Mouse (Mus musculus) heart, postnatal 0 days (tissue): ENCODE results near the gene Ctdspl. TPM values are rescaled to one million over a fixed set of nuclear protein-coding genes. Genes with fewer than 3 reads are reported as not detected.
A peak's percentile ranks its signal among the peaks of the same experiment; 100 is the strongest.

Source experiments
- ATAC-seq: fragments of 200-750 bp; cut with Nextera tagmentation; 2 replicates; pipeline ENCODE4 v1.8.0; 2017; ENCODE audit warnings: low read depth, moderate number of reproducible peaks, moderate library complexity; ENCODE audit not compliant: insufficient read depth
- DNase-seq: peaks from one replicate; pipeline ENCODE4 v3.0.0-alpha.2; 2016; ENCODE audit warnings: low spot score
- H3K27ac ChIP-seq: fragments of 300-500 bp; sonication (generic); 2 replicates; pipeline ENCODE4 v1.5.1; 2014; ENCODE audit warnings: low read depth, mild to moderate bottlenecking
- H3K27me3 ChIP-seq: fragments of 300-500 bp; sonication (generic); 2 replicates; pipeline ENCODE4 v1.6.1; 2014; ENCODE audit warnings: low read length, mixed read lengths; ENCODE audit not compliant: control insufficient read depth, insufficient read depth
- H3K36me3 ChIP-seq: fragments of 300-500 bp; sonication (generic); replicated peaks from 2 replicates; pipeline ENCODE4 v1.6.1; 2014; ENCODE audit warnings: low read length, mixed read lengths; ENCODE audit not compliant: control insufficient read depth, insufficient read depth
- H3K4me1 ChIP-seq: fragments of 300-500 bp; sonication (generic); 2 replicates; pipeline ENCODE4 v1.6.1; 2014; ENCODE audit warnings: antibody characterized with exemption; ENCODE audit not compliant: control insufficient read depth, insufficient read depth
- H3K4me2 ChIP-seq: fragments of 300-500 bp; sonication (generic); 2 replicates; pipeline ENCODE4 v1.6.1; 2014; ENCODE audit warnings: low read depth, mild to moderate bottlenecking, low read length, moderate library complexity
- H3K4me3 ChIP-seq: fragments of 300-500 bp; sonication (generic); 2 replicates; pipeline ENCODE4 v1.5.1; 2014; ENCODE audit warnings: low read depth, low read length
- H3K9ac ChIP-seq: fragments of 300-500 bp; sonication (generic); replicated peaks from 2 replicates; pipeline ENCODE4 v1.6.1; 2014; ENCODE audit warnings: low read depth, low read length, mixed read lengths
- H3K9me3 ChIP-seq: fragments of 300-500 bp; sonication (generic); replicated peaks from 2 replicates; pipeline ENCODE4 v1.6.1; 2016; ENCODE audit warnings: low read length; ENCODE audit not compliant: control insufficient read depth
- CTCF ChIP-seq: IDR thresholded peaks from 2 replicates; pipeline ENCODE4 v1.5.1; 2016; ENCODE audit warnings: antibody characterized with exemption, control low read depth, low read depth
- EP300 ChIP-seq: IDR thresholded peaks from 2 replicates; pipeline ENCODE4 v1.6.1; 2016; ENCODE audit warnings: antibody characterized with exemption, low read depth
- WGBS: fragments of 180-500 bp; shearing (Covaris S2); extraction: QIAGEN DNeasy Blood & Tissue Kit; methylation state at CpG from one replicate; pipeline ENCODE4 v1.1.7; 2014; 5-methylcytosine and 5-hydroxymethylcytosine counted together
- polyA plus RNA-seq: library from polyadenylated mRNA; unstranded; fragments of >200 nt; fragmentation: Nextera tagmentation; extraction: Ambion mirVana; gene quantifications from 2 replicates; pipeline ENCODE4 v1.2.1, GENCODE M21; 2015
- total RNA-seq: library from RNA; depleted of rRNA; stranded (reverse); fragments of >200 nt; gene quantifications from 2 replicates; pipeline ENCODE4 v1.2.3, GENCODE M21; 2014; ENCODE audit warnings: low replicate concordance

Gene Ctdspl
- total and polyA plus RNA-seq, 2 experiments from 2014 or later: 4.3 to 12.6 TPM

DNA sequence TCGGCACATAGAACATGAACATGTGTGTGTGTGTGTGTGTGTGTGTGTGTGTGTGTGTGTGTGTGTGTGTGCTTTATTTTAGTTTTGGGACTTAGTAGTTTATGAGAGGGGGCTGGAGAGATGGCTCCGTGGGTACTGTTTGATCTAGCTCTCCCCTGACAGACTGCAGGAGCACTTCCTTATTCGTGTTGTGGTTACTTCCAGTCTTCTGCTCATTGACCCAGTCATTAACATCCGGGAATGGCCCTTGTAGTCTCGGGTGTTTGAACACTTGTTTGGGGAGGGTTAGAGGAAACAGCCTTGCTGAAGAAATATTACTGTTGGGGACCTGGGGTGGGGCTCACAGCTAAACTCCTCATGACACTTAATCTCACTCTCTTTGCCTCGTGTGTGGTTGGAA is 73.9 kb downstream of the Ctdspl start:
- no peak for TF ChIP-seq EP300
- no peak for TF ChIP-seq CTCF
- Histone ChIP-seq H3K9ac (no peak overlapping the region), H3K4me2 (no peak overlapping the region), H3K4me1 (peaks cover 27% of the 10 kb centered on the region), H3K36me3 (no peaks in the 10 kb centered on the region), H3K27ac (no peak overlapping the region), H3K27me3 (no peaks in the 10 kb centered on the region), H3K4me3 (no peak overlapping the region), H3K9me3 (no peaks in the 10 kb centered on the region)
- WGBS: 58% methylated on average over 6 of the region's 6 CpGs
- ATAC-seq (no peak), DNase-seq (no peak)

DNA sequence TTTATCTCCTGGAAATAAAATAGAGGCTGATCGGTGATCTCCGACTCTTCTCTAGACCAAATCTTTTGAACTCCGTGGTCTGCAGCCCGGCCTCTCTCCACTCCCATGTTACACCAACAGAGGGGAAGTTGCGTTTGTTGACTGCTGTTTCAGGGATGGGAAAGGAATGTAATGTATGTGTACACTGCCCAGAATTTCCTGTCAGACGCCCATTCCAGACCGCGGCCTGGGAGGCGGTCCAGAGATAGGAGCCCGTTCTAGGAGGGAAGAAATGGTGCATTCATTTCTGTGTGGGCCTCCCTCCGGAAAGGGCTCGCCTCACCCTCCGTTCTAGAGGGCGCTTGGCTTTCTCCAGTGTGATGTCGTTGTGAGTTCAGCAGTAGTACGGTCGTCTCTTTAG is 76.0 kb downstream of the Ctdspl start:
- H3K4me3 ChIP-seq: peak overlapping the region; percentile 3
- TF ChIP-seq CTCF (no peak), EP300 (no peak)

DNA sequence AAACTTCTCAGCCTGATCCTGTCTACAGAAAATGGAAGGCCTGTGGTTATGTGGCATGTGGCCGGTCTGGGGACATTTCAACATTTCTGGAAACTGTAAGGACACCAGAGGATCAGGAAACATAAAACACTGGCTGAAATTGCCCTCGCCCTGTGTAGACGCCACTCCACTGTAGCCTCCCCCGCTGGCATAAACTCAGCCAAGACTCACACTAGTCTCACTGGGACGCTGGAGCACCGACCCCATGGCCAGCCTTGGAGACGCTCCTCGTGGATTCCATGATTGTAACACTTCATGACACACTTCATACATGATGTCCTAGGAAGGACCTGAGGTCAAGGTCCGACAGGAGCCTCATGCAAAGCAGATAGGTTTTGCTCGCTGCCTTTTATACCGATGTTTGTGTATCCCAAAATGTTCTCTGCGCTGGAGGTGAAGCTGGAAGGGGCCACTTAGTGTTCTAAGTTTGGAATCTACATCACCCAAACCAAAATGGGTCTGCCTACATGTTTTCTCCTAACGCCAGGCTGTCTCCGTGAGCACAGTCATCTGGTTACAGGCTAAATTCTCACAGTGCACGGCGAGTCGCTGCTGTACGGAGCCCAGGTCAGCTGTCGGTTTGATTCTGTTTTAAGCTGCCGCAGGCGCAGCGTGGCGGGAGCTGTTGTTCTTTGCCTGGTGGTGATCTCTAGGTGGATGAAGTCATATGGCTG is 77.9 kb downstream of the Ctdspl start:
- Histone ChIP-seq H3K9me3 (no peaks in the 10 kb centered on the region), H3K27me3 (no peaks in the 10 kb centered on the region), H3K36me3 (no peaks in the 10 kb centered on the region), H3K9ac (no peak overlapping the region), H3K4me3 (no peak overlapping the region), H3K27ac (peak overlapping the region; percentile 5), H3K4me2 (peak overlapping the region; percentile 38), H3K4me1 (peaks cover 26% of the 10 kb centered on the region)
- DNase-seq (peak; percentile 44), ATAC-seq (peak; percentile 42; the same call in 1 of the 2 replicates)
- no peak for TF ChIP-seq CTCF
- TF ChIP-seq EP300: no peak
- 42% methylated on average over 23 of the region's 23 CpGs for WGBS

More for the DNA sequence above, 76.0 kb downstream of the Ctdspl start:
- Histone ChIP-seq H3K9ac (no peak overlapping the region), H3K36me3 (no peaks in the 10 kb centered on the region), H3K4me1 (peaks cover 26% of the 10 kb centered on the region), H3K4me2 (peak overlapping the region; percentile 52), H3K27me3 (no peaks in the 10 kb centered on the region), H3K9me3 (no peaks in the 10 kb centered on the region), H3K27ac (peak overlapping the region; percentile 79)
- DNase-seq (peak; percentile 71), ATAC-seq (peak; percentile 76)
- 6% methylated on average over 17 of the region's 17 CpGs for WGBS

DNA sequence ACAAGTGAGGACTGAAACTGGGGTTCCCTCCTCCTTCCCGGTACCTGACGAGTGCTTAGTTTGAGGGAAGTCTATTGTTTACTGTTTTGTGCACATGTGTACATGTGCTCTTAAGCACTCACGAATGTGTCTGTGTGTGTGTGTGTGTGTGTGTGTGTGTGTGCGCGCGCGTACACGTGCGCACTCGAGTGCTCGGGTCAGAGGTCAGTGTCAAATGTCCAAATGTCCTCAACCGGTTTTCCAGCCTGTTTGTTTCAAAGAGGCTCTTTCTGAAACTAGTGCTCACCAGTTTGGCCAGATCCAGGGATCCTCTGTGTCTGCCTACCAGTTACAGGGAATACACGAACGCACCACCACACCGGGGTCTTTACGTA is 78.4 kb downstream of the Ctdspl start:
- 81% methylated on average over 16 of the region's 16 CpGs for WGBS
- no peaks in the 10 kb centered on the region for H3K36me3 ChIP-seq
- H3K9ac ChIP-seq: no peak overlapping the region
- peaks cover 26% of the 10 kb centered on the region for H3K4me1 ChIP-seq
- H3K27ac ChIP-seq: peak overlapping the region; percentile 5
- H3K4me3 ChIP-seq: no peak overlapping the region
- TF ChIP-seq EP300 (no peak), CTCF (no peak)
- H3K27me3 ChIP-seq: no peaks in the 10 kb centered on the region
- peak overlapping the region; percentile 38; the same call in 1 of the 2 replicates for H3K4me2 ChIP-seq
- DNase-seq (no peak), ATAC-seq (no peak)
- H3K9me3 ChIP-seq: no peaks in the 10 kb centered on the region

DNA sequence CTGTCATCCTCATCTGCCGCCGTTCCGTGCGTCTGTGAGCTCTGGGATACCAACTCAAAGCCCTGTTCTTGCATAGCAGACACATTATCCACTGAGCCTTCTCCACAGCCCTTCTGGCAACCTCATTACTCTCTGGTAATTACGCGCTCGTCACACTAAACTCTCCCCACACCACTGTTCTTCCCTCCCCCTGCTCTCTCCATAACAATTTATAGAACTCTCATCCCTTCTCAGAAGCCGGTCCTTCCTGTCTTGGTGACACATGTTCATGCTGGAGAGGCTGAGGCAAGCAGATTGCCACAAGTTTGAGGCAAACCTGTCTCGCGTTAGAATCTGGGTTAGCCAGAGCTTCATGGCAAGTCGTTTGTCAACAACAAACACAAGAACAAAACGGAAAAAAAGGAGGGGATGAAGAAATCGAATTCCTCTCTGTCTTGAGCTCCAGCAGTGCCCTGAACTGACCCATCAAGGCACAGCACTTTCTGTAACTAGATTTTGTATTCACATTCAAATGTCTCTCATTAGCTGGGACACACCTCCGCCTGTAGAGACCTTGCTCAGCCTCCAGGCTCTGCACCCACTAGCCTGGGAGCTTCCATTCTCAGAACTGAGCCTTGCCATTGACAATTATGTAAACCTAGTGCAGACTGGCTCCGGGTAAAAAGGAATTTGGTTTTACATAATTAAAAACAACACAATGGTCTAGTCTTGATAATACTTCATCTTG is 79.2 kb downstream of the Ctdspl start:
- H3K4me2 ChIP-seq: no peak overlapping the region
- DNase-seq (no peak), ATAC-seq (no peak)
- H3K9me3 ChIP-seq: no peaks in the 10 kb centered on the region
- no peaks in the 10 kb centered on the region for H3K27me3 ChIP-seq
- H3K4me3 ChIP-seq: no peak overlapping the region
- H3K4me1 ChIP-seq: peaks cover 26% of the 10 kb centered on the region
- no peaks in the 10 kb centered on the region for H3K36me3 ChIP-seq
- H3K9ac ChIP-seq: no peak overlapping the region
- TF ChIP-seq CTCF (no peak), EP300 (no peak)
- 84% methylated on average over 15 of the region's 15 CpGs for WGBS
- no peak overlapping the region for H3K27ac ChIP-seq
